ENCODE assay signal across 23 mouse cellular contexts in the genomic region with DNA sequence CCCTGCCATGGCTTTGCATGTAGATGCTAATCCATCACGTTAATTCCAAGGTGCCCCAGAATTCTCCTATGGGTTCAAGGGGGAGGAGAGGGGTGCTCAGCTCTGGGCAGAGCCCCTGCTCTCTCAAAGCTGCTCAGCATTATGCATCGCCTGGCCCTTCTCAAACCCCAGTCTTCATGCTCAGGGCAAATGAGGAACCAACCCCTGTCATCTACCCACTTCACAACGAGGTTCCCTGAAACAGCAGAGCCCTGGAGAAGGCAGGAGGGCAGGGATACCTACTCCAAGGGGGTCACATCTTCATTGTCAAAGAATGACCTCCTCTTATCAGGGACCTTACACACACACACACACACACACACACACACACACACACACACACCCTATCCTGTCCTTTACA. TPM values are rescaled to one million over a fixed set of nuclear protein-coding genes. Genes with fewer than 3 reads are reported as not detected.
A peak's percentile ranks its signal among the peaks of the same experiment; 100 is the strongest.
DNase-seq lines count a peak whose midpoint lies in the region; ATAC-seq and TF ChIP-seq lines count a peak whose summit lies in the region.
"Had no signal": no experiment of that assay in that cellular context is flagged by ENCODE, and none has a peak within 500 bp of the region (broad histone marks: within the 10 kb centered on the region; RNA-seq: fewer than 3 reads in every experiment).

No protein-coding gene starts in this region.

- no peaks in the 10 kb centered on the region for H3K27me3 ChIP-seq in liver, embryonic 14.5 days (ENCODE audit: control insufficient read depth, insufficient read depth, low read length)
- H3K27me3 ChIP-seq: forebrain, embryonic 13.5 days; heart, embryonic 12.5 days; hindbrain, embryonic 13.5 days had no signal

- H3K4me1 ChIP-seq in liver, embryonic 14.5 days (replicated peaks; ENCODE audit: control insufficient read depth in 2 of 2, insufficient read depth in 2 of 2, low read length in 1 of 2), result no peaks in the 10 kb centered on the region

- no peaks in the 10 kb centered on the region; the same call in 1 of the 2 replicates for H3K36me3 ChIP-seq in liver, embryonic 14.5 days (replicated peaks; ENCODE audit: control insufficient read depth, insufficient read depth, low read depth)

- no peak for TF ChIP-seq EP300 in liver, embryonic 14.5 days (IDR thresholded peaks at IDR 0.05; ENCODE audit: low read depth)

- ATAC-seq in liver, embryonic 14.5 days (ENCODE audit: insufficient read depth), result 0 out of 2 replicates have a peak, but pooled peaks have one; percentile 12
- peak; percentile 50 for ATAC-seq in granulocyte monocyte progenitor cell, adult 5-6 weeks (replicated peaks; ENCODE audit: poor library complexity, severe bottlenecking)
- ATAC-seq: forebrain, embryonic 13.5 days had no signal

- TF ChIP-seq CTCF in liver, embryonic 14.5 days (IDR thresholded peaks at IDR 0.05; ENCODE audit: low read depth), result no peak

- no peak overlapping the region for H3K27ac ChIP-seq in liver, embryonic 14.5 days
- H3K27ac ChIP-seq: embryonic facial prominence, embryonic 10.5 days; forebrain, embryonic 13.5 days; hindbrain, embryonic 13.5 days; hindbrain, postnatal 0 days had no signal

- no peak overlapping the region for H3K9ac ChIP-seq in liver, embryonic 14.5 days (replicated peaks)
- H3K9ac ChIP-seq: heart, embryonic 12.5 days; hindbrain, embryonic 13.5 days had no signal

- H3K4me3 ChIP-seq in liver, embryonic 14.5 days (ENCODE audit: insufficient read depth in 1 of 2, low read depth in 2 of 2, low read length in 2 of 2), result no peak overlapping the region
- H3K4me3 ChIP-seq: embryonic facial prominence, embryonic 10.5 days; forebrain, embryonic 13.5 days; heart, embryonic 12.5 days; hindbrain, embryonic 13.5 days had no signal

- no peaks in the 10 kb centered on the region for H3K9me3 ChIP-seq in liver, embryonic 14.5 days (ENCODE audit: control insufficient read depth, low read length)
- H3K9me3 ChIP-seq: embryonic facial prominence, embryonic 10.5 days; forebrain, embryonic 13.5 days; heart, embryonic 12.5 days; hindbrain, embryonic 13.5 days had no signal

- no peak for DNase-seq in liver, embryonic 14.5 days (ENCODE audit: low read depth in 3 of 3, low spot score in 3 of 3)
- DNase-seq in liver, result no peak
- DNase-seq in A20 (ENCODE audit: low read depth, low spot score), result peak; percentile 42
- DNase-seq in retina, postnatal 1 day, result peak; percentile 39
- no peak for DNase-seq in lung, postnatal 36 days
- DNase-seq in gastrocnemius, postnatal 10 days, result no peak
- DNase-seq: adrenal gland, postnatal 25 days; cerebellum, adult 18-20 months; cerebellum, adult 9-11 months; cerebellum, postnatal 36 days had no signal

- WGBS in liver, embryonic 14.5 days (ENCODE audit: insufficient replicate concordance), result 29% methylated on average over 3 of the region's 3 CpGs

- H3K4me2 ChIP-seq in liver, embryonic 14.5 days (ENCODE audit: low read depth), result no peak overlapping the region
- H3K4me2 ChIP-seq: forebrain, embryonic 13.5 days; heart, embryonic 12.5 days; hindbrain, embryonic 13.5 days had no signal

RNA-seq across cellular contexts. Expression of a gene that starts 0.5 kb away (rescaled TPM):
- polyA plus RNA-seq in liver, embryonic 14.5 days (2012; rRNA removed), result not detected in 2 replicates
- not detected in 2 replicates for polyA plus RNA-seq in liver, embryonic 14.5 days (2014; fragmentation: Nextera tagmentation; extraction: Ambion mirVana)
- total RNA-seq in granulocyte monocyte progenitor cell, adult 5-6 weeks (2014; fragmentation: Nextera tagmentation), result not detected in 2 replicates
- not detected in 2 replicates for total RNA-seq in granulocyte monocyte progenitor cell, adult 5-6 weeks (2017)
- not detected for total RNA-seq in gastrocnemius, postnatal 10 days (2021)
- total RNA-seq: adrenal gland, adult 2 months; adrenal gland, postnatal 25 days; ES-E14; gastrocnemius, postnatal 14 days; heart, adult 8-10 months; heart, postnatal 4 days; hindbrain, postnatal 0 days had no signal
- polyA plus RNA-seq: adrenal gland, adult 2 months; embryonic facial prominence, embryonic 14.5 days; heart, embryonic 12.5 days; heart, postnatal 0 days had no signal

RNA-seq across cellular contexts. Expression of a gene that starts 20.6 kb away (rescaled TPM):
- polyA plus RNA-seq in liver, embryonic 14.5 days (2012; rRNA removed), result 103 and 161 TPM in 2 replicates
- 653 and 697 TPM in 2 replicates for polyA plus RNA-seq in liver, embryonic 14.5 days (2014; fragmentation: Nextera tagmentation; extraction: Ambion mirVana)
- 686 and 764 TPM in 2 replicates for total RNA-seq in granulocyte monocyte progenitor cell, adult 5-6 weeks (2014; fragmentation: Nextera tagmentation)
- 1,405 and 1,810 TPM in 2 replicates for total RNA-seq in granulocyte monocyte progenitor cell, adult 5-6 weeks (2017)
- 10 to 100 TPM; 63.8 to 80.1 TPM for total RNA-seq in gastrocnemius, postnatal 10 days (2021)

RNA-seq across cellular contexts. Expression of a gene that starts 55.9 kb away (rescaled TPM):
- 9.1 and 10.1 TPM in 2 replicates for polyA plus RNA-seq in liver, embryonic 14.5 days (2012; rRNA removed)
- polyA plus RNA-seq in liver, embryonic 14.5 days (2014; fragmentation: Nextera tagmentation; extraction: Ambion mirVana), result 7.5 and 8.8 TPM in 2 replicates
- total RNA-seq in granulocyte monocyte progenitor cell, adult 5-6 weeks (2014; fragmentation: Nextera tagmentation), result 19.4 and 25.9 TPM in 2 replicates
- total RNA-seq in granulocyte monocyte progenitor cell, adult 5-6 weeks (2017), result 25.4 and 35.3 TPM in 2 replicates
- total RNA-seq in gastrocnemius, postnatal 10 days (2021), result 10 to 100 TPM; 20.5 TPM

Comparison
In these comparisons a context has a peak if more than half of its experiments do, and no peak if none do; other contexts are left out.
1. DNase-seq: peak in A20 (single experiment) and retina, postnatal 1 day (single experiment); none in liver, embryonic 14.5 days (0 of 3), liver (single experiment), lung, postnatal 36 days (single experiment) and gastrocnemius, postnatal 10 days (single experiment).
2. RNA of a gene that starts 20.6 kb away (total RNA-seq): 686 to 1,810 TPM in granulocyte monocyte progenitor cell, adult 5-6 weeks; 63.8 to 80.1 TPM in gastrocnemius, postnatal 10 days; every median in the first group is over 4 times any median in the second.